Mouse (Mus musculus): Measurements from ENCODE around the gene Nup85. TPM values are rescaled to one million over a fixed set of nuclear protein-coding genes. Genes with fewer than 3 reads are reported as not detected.

Gene Nup85
- total and polyA plus RNA-seq, 3 experiments = 362 to 370 TPM; not detected in 1

GRCm38 (mm10) chr11:115598309-115598708, 34.1 kb downstream of the Nup85 start:
- Histone ChIP-seq H3K27me3 (ENCODE audit: control insufficient read depth in 1 of 2, insufficient read depth in 2 of 2, low read length in 2 of 2) (no peaks in the 10 kb centered on the region), H3K9me3 (replicated peaks; ENCODE audit: insufficient read depth, low read length) (no peaks in the 10 kb centered on the region), H3K36me3 (ENCODE audit: control insufficient read depth in 1 of 2, insufficient read depth in 2 of 2, low read length in 2 of 2) (peaks cover 19 to 29% of the 10 kb centered on the region in 2 experiments), H3K27ac (ENCODE audit: control insufficient read depth, low read depth, low read length) (no peak overlapping the region), H3K4me1 (ENCODE audit: control insufficient read depth in 1 of 2, insufficient read depth in 2 of 2, low read length in 2 of 2) (peaks cover 7 to 32% of the 10 kb centered on the region in 2 experiments), H3K4me3 (ENCODE audit: control insufficient read depth in 1 of 2, insufficient read depth in 1 of 2, low read depth in 2 of 2, low read length in 2 of 2) (no peak overlapping the region), H3K9ac (ENCODE audit: control insufficient read depth, low read depth, low read length, poor library complexity, severe bottlenecking) (no peak overlapping the region), H3K79me2 (ENCODE audit: control insufficient read depth, insufficient read depth, low read length, poor library complexity) (peaks cover 58% of the 10 kb centered on the region)
- TF ChIP-seq TCF12 (IDR thresholded peaks at IDR 0.05; ENCODE audit: low read depth, low read length) (0 out of 2 replicates have a peak, but pooled peaks have one; percentile 6), POLR2AphosphoS2 (IDR thresholded peaks at IDR 0.05; ENCODE audit: low read length) (0 out of 2 replicates have a peak, but pooled peaks have one; percentile 12), EP300 (IDR thresholded peaks at IDR 0.05; ENCODE audit: low read depth in 1 of 2, low read length in 2 of 2) (no peak), NRF1 (IDR thresholded peaks at IDR 0.05; ENCODE audit: insufficient read depth, low read depth, low read length, poor library complexity, severe bottlenecking) (no peak), SIN3A (IDR thresholded peaks at IDR 0.05; ENCODE audit: low read length) (peak; percentile 21; the same call in 1 of the 2 replicates), SMC3 (IDR thresholded peaks at IDR 0.05; ENCODE audit: low read depth, low read length) (no peak), ZNF384 (IDR thresholded peaks at IDR 0.05; ENCODE audit: low read depth, low read length) (peak; percentile 86), POLR2A (IDR thresholded peaks at IDR 0.05; ENCODE audit: control insufficient read depth in 1 of 2, insufficient read depth in 1 of 2, low read depth in 1 of 2, low read length in 2 of 2, poor library complexity in 1 of 2) (no peak; a peak in 1 of 4 replicates), RAD21 (IDR thresholded peaks at IDR 0.05; ENCODE audit: low read depth, low read length) (no peak), USF1 (IDR thresholded peaks at IDR 0.05; ENCODE audit: low read depth, low read length) (no peak), RCOR1 (IDR thresholded peaks at IDR 0.05; ENCODE audit: low read depth, low read length) (no peak), JUND (IDR thresholded peaks at IDR 0.05; ENCODE audit: low read depth, low read length) (no peak), MXI1 (IDR thresholded peaks at IDR 0.05; ENCODE audit: low read depth, low read length) (peak; percentile 75; the same call in 1 of the 2 replicates), USF2 (IDR thresholded peaks at IDR 0.05; ENCODE audit: borderline replicate concordance in 1 of 2, insufficient read depth in 1 of 2, low read depth in 1 of 2, low read length in 2 of 2) (no peak), POLR2AphosphoS5 (IDR thresholded peaks at IDR 0.05; ENCODE audit: borderline replicate concordance, low read depth, low read length) (no peak), E2F4 (IDR thresholded peaks at IDR 0.05; ENCODE audit: borderline replicate concordance, low read depth, low read length) (no peak)
- no peak for DNase-seq (ENCODE audit: low read depth, low spot score)

- DNase-seq (ENCODE audit: low read depth, low spot score) = no peak
- no peak overlapping the region for H3K27ac ChIP-seq (ENCODE audit: control insufficient read depth, low read depth, low read length)
- peaks cover 11 to 29% of the 10 kb centered on the region in 2 experiments for H3K36me3 ChIP-seq (ENCODE audit: control insufficient read depth in 1 of 2, insufficient read depth in 2 of 2, low read length in 2 of 2)
- no peak overlapping the region for H3K9ac ChIP-seq (ENCODE audit: control insufficient read depth, low read depth, low read length, poor library complexity, severe bottlenecking)
- peaks cover 71% of the 10 kb centered on the region for H3K79me2 ChIP-seq (ENCODE audit: control insufficient read depth, insufficient read depth, low read length, poor library complexity)
- TF ChIP-seq MAX (IDR thresholded peaks at IDR 0.05; ENCODE audit: low read length) (no peak), SIN3A (IDR thresholded peaks at IDR 0.05; ENCODE audit: low read length) (no peak), JUND (IDR thresholded peaks at IDR 0.05; ENCODE audit: low read depth, low read length) (no peak), ZNF384 (IDR thresholded peaks at IDR 0.05; ENCODE audit: low read depth, low read length) (no peak), BHLHE40 (IDR thresholded peaks at IDR 0.05; ENCODE audit: borderline replicate concordance, low read depth, low read length) (no peak), CTCF (IDR thresholded peaks at IDR 0.05 in 2 of 3, conservative IDR thresholded peaks at IDR 0.05 in 1 of 3; ENCODE audit: control insufficient read depth in 1 of 3, insufficient read depth in 1 of 3, low read depth in 2 of 3, low read length in 3 of 3, poor library complexity in 1 of 3, severe bottlenecking in 1 of 3) (no peak), MYC (IDR thresholded peaks at IDR 0.05; ENCODE audit: low read depth, low read length) (no peak), EP300 (IDR thresholded peaks at IDR 0.05; ENCODE audit: low read depth in 1 of 2, low read length in 2 of 2) (no peak), HCFC1 (IDR thresholded peaks at IDR 0.05; ENCODE audit: low read depth, low read length) (no peak)
- peaks cover 7 to 32% of the 10 kb centered on the region in 2 experiments for H3K4me1 ChIP-seq (ENCODE audit: control insufficient read depth in 1 of 2, insufficient read depth in 2 of 2, low read length in 2 of 2)
- no peak overlapping the region for H3K4me3 ChIP-seq (ENCODE audit: control insufficient read depth in 1 of 2, insufficient read depth in 1 of 2, low read depth in 2 of 2, low read length in 2 of 2)
- no peaks in the 10 kb centered on the region for H3K27me3 ChIP-seq (ENCODE audit: control insufficient read depth in 1 of 2, insufficient read depth in 2 of 2, low read length in 2 of 2)
- no peaks in the 10 kb centered on the region for H3K9me3 ChIP-seq (replicated peaks; ENCODE audit: insufficient read depth, low read length)
Observed at GRCm38 (mm10) chr11:115599722-115600121, 35.5 kb downstream of the Nup85 start.
